Mouse (Mus musculus) olfactory bulb, adult 2 months (tissue): Measurements from ENCODE around the gene Slc39a11.

Source experiments
- CTCF ChIP-seq: fragments of 200-500 bp; IDR thresholded peaks from 2 replicates; pipeline ENCODE4 v1.5.1; 2012; ENCODE audit warnings: low read depth, mild to moderate bottlenecking, low read length, moderate library complexity; ENCODE audit not compliant: insufficient read depth
- POLR2A ChIP-seq: fragments of 200-500 bp; IDR thresholded peaks from 2 replicates; pipeline ENCODE4 v1.6.1; 2012; ENCODE audit warnings: mild to moderate bottlenecking, low read depth, low read length, moderate library complexity; ENCODE audit not compliant: insufficient read depth

DNA sequence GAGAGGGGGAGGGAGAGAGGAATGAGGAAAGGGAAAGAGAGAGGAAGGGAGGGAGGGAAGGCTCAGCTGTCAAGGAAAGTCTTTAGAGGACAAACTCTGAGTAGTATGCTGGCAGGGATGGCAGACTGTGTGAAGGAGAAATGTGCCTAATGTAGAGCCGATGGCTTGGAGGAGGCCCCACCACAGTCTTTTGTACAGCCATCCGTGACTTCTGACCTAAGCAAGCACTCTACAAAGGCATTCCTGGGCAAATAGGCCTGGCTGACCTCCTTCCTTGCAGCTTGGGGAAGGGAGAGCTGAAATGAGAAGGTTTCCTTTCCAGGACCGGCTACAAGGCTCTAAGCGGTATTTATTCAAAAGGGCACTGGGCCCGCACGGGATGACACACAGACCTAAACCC lies 395.2 kb downstream of the Slc39a11 start:
- no peak for TF ChIP-seq POLR2A
- no peak for TF ChIP-seq CTCF
